Mouse (Mus musculus) bone marrow macrophage, adult 2 months (primary cell): ENCODE data around the gene Rilp.

Source experiments
- CTCF ChIP-seq: IDR thresholded peaks from 2 replicates; pipeline ENCODE4 v1.5.1; 2012; ENCODE audit warnings: low read depth, mild to moderate bottlenecking, low read length, moderate library complexity
- POLR2A ChIP-seq: IDR thresholded peaks from 2 replicates; pipeline ENCODE4 v1.6.1; 2012; ENCODE audit warnings: mild to moderate bottlenecking, low read depth, low read length, borderline replicate concordance

DNA sequence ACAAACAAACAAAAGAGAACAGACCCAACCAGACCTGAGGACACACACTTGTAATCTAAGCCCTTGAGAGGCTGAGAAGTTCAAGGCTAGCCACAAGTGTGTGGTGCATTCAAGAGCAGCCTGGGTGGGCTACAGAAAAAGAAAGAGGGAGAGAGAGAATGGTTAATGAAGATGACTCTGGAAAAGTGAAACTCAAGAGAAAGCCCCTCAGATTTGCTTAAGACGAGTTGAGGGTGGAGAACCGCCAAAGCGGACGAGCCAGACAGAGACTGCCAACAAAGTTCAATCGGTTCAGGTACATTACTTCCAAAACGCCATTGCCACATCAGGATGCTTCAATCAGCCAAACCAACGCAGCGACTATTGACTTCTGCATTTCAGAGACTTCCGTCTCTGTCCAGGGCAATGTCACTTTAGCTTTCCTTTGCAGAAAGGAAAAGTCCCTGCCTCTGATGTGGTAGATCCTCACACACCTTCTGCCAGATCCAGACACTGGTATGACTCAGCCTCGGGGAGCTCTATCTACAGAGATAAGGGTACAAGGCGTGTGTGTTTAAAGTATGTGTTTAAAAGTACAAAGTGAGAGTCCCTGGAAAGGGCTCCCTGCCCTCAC, 37.3 kb upstream of the Rilp start:
- TF ChIP-seq POLR2A (no peak), CTCF (no peak)
